Mouse (Mus musculus): ENCODE data around the gene Ankrd27.
"Not testable (repeated sequence)": the region's sequence is repeated elsewhere in the genome, so short reads cannot be mapped to it uniquely, and the experiment has no call there.

Gene Ankrd27

GRCm38 (mm10) chr7:35586055-35586905 lies at the start of gene Ankrd27:
Gene Ankrd27 (plus strand): TSS chr7:35586244.
- DNase-seq: peak; percentile 97

GRCm38 (mm10) chr7:35537562-35537961 lies 48.5 kb upstream of the Ankrd27 start, which contains the start of gene Tdrd12:
Gene Tdrd12 (minus strand): TSS chr7:35537745.
- no peak for DNase-seq

GRCm38 (mm10) chr7:35545881-35546280 lies 40.2 kb upstream of the Ankrd27 start:
- DNase-seq: peak; percentile 22

GRCm38 (mm10) chr7:35553751-35554604 lies 32.1 kb upstream of the Ankrd27 start:
- DNase-seq: peak; percentile 38

- peak; percentile 28 for DNase-seq
These were observed 31.4 kb upstream of the Ankrd27 start for GRCm38 (mm10) chr7:35554605-35555175.

- peak; percentile 91 for DNase-seq
These were observed 30.5 kb upstream of the Ankrd27 start for GRCm38 (mm10) chr7:35555224-35556204.

- no peak for DNase-seq
These were observed 29.8 kb upstream of the Ankrd27 start, which contains the start of gene Nudt19 for GRCm38 (mm10) chr7:35556205-35556603. Gene Nudt19 (minus strand): TSS chr7:35556304.

GRCm38 (mm10) chr7:35556905-35557304 lies 29.1 kb upstream of the Ankrd27 start:
- DNase-seq: no peak

GRCm38 (mm10) chr7:35557577-35557976 lies 28.5 kb upstream of the Ankrd27 start:
- DNase-seq: no peak

GRCm38 (mm10) chr7:35558681-35559080 lies 27.4 kb upstream of the Ankrd27 start:
- DNase-seq: no peak

- DNase-seq: no peak
These were observed 26.2 kb upstream of the Ankrd27 start for GRCm38 (mm10) chr7:35559838-35560237.

GRCm38 (mm10) chr7:35563071-35563470 lies 23.0 kb upstream of the Ankrd27 start:
- no peak for DNase-seq

GRCm38 (mm10) chr7:35564067-35564865 lies 21.8 kb upstream of the Ankrd27 start:
- no peak for DNase-seq

- not testable (repeated sequence) for DNase-seq
These were observed 21.2 kb upstream of the Ankrd27 start for GRCm38 (mm10) chr7:35564872-35565271.

GRCm38 (mm10) chr7:35565965-35566364 lies 20.1 kb upstream of the Ankrd27 start:
- not testable (repeated sequence) for DNase-seq

- DNase-seq: not testable (repeated sequence)
These were observed 16.3 kb upstream of the Ankrd27 start for GRCm38 (mm10) chr7:35569724-35570123.

GRCm38 (mm10) chr7:35570883-35571282 lies 15.2 kb upstream of the Ankrd27 start:
- not testable (repeated sequence) for DNase-seq

GRCm38 (mm10) chr7:35579849-35580248 lies 6.2 kb upstream of the Ankrd27 start:
- no peak for DNase-seq

- DNase-seq: no peak
These were observed 3.3 kb upstream of the Ankrd27 start for GRCm38 (mm10) chr7:35582719-35583118.

- no peak for DNase-seq
These were observed 2.5 kb upstream of the Ankrd27 start for GRCm38 (mm10) chr7:35583476-35584025.

Measured in layer of hippocampus, adult 9-11 months (tissue).